Mouse (Mus musculus): ENCODE measurements around the gene Fam78b. TPM values are rescaled to one million over a fixed set of nuclear protein-coding genes. Genes with fewer than 3 reads are reported as not detected.

Fam78b gene
- polyA plus RNA-seq, 1 experiment from 2014 or later: 0.49 TPM

DNA sequence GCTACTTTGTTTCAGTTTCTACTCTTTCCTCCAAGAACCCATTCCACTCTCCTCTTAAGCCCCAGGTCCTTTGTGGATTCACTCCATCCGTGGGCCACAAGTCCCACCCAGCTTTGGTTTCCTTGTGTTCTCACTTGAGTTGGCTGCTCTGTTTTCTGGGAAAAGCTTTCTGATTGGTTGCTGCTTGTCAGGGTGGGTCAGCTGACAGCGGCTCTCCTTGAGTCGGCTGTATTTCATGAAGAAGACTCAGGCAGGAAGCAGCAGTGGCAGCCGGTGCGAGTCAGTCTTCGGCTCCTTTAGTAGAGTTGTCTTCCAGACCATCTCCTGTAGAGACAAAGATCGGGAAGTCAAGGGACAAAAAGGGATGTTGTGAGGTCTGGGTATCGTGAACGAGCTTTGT, 101.3 kb downstream of the Fam78b start:
- Histone ChIP-seq H3K36me3 (no peaks in the 10 kb centered on the region), H3K4me2 (no peak overlapping the region), H3K4me3 (no peak overlapping the region), H3K9me3 (no peaks in the 10 kb centered on the region), H3K9ac (no peak overlapping the region), H3K4me1 (no peaks in the 10 kb centered on the region), H3K27ac (no peak overlapping the region), H3K27me3 (no peaks in the 10 kb centered on the region)
- 74% methylated on average over 9 of the region's 9 CpGs for WGBS
- ATAC-seq (ENCODE audit: insufficient number of reproducible peaks, insufficient read depth, low FRiP score, low TSS enrichment, low read depth): no peak

DNA sequence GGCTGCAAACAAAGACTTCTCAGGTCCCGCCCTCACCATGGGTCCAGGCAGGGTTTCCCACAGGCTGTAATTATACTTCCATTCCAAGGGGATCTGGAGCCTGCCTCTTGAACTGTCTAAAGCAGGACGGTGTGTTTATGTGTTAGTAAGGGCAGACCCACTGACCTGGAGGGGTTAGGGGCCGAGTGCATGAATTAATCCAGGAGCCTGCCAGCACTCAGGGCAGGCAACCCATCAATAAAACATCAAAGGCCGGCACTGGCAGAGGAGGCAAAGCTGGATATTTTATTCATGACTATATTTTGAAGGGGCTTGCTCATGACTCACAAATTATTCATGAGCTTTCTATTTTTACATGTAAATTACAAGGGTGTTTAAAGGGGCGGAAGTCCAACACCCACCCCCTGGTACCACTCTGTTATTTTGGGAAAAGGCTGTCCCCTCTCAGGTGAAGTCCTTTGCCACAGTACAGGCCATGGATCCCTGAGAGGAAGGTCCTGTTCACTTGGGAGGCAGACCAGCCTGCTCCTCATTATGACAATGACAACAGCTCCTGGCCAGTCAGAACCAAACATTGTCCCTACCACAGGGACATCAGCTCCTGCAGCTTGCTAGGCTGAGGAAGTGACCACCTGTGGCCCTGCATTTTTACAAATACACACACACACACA, 103.9 kb downstream of the Fam78b start:
- 0 out of 2 replicates have a peak, but pooled peaks cover 3% of the 10 kb centered on the region for H3K9me3 ChIP-seq
- no peak overlapping the region for H3K4me3 ChIP-seq
- no peak overlapping the region for H3K9ac ChIP-seq
- ATAC-seq (ENCODE audit: insufficient number of reproducible peaks, insufficient read depth, low FRiP score, low TSS enrichment, low read depth): no peak
- H3K4me2 ChIP-seq: no peak overlapping the region
- H3K36me3 ChIP-seq: no peaks in the 10 kb centered on the region
- WGBS: 43% methylated on average over 5 of the region's 5 CpGs
- no peaks in the 10 kb centered on the region for H3K27me3 ChIP-seq
- no peaks in the 10 kb centered on the region for H3K4me1 ChIP-seq
- H3K27ac ChIP-seq: no peak overlapping the region

DNA sequence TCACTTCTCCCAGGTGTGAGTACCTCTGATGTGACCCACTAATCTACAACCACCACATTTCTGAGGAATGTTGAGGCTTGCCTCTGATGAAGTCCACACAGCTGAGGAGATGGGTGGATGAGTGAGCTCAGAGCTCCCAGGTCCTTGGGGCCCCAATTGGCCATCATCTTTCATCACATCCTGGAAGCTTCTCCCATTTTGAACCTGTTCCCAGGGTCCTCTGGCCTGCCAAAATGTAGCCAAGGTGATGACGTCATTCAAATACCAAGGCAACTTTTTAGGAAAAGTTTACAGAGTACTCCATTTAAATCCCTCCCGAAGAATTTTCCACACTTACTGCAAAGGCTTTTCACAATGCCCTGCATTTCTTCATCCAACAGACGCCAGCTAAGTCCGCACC, 104.7 kb downstream of the Fam78b start:
- Histone ChIP-seq H3K36me3 (no peaks in the 10 kb centered on the region), H3K4me2 (no peak overlapping the region), H3K9ac (no peak overlapping the region), H3K27me3 (no peaks in the 10 kb centered on the region), H3K4me3 (no peak overlapping the region), H3K9me3 (0 out of 2 replicates have a peak, but pooled peaks cover 3% of the 10 kb centered on the region), H3K27ac (no peak overlapping the region), H3K4me1 (no peaks in the 10 kb centered on the region)
- no peak for ATAC-seq (ENCODE audit: insufficient number of reproducible peaks, insufficient read depth, low FRiP score, low TSS enrichment, low read depth)
- WGBS: 91% methylated on average over 4 of the region's 4 CpGs

DNA sequence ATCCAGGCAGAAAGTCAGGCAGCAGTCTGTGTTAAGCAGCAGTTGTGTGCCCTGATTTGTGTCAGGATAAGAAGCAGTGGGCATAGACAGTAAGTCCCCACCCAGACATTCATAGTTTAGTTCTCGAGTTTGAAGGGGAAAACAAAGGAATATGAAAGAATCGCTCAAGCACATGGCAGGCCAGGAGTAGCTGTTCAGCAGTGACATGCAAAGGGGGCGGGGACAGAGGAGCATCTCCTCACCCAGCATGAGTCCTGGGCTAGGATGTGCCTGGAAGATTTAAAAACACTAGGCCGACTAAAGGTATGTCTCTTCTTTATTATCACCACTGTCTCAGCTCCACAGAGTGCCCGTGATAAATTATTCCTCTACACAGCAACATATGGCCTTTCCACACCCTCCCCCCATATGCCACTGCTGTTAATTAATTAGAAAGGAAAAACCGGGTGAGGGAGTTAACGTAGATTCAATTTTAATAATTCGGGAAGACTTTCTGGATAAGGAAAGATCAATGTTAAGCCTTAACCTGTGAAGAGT, 107.8 kb downstream of the Fam78b start:
- no peak for ATAC-seq (ENCODE audit: insufficient number of reproducible peaks, insufficient read depth, low FRiP score, low TSS enrichment, low read depth)
- Histone ChIP-seq H3K9ac (no peak overlapping the region), H3K4me1 (no peaks in the 10 kb centered on the region), H3K36me3 (no peaks in the 10 kb centered on the region), H3K27me3 (no peaks in the 10 kb centered on the region), H3K9me3 (0 out of 2 replicates have a peak, but pooled peaks cover 3% of the 10 kb centered on the region), H3K4me2 (no peak overlapping the region), H3K4me3 (no peak overlapping the region), H3K27ac (no peak overlapping the region)
- 82% methylated on average over 8 of the region's 8 CpGs for WGBS

DNA sequence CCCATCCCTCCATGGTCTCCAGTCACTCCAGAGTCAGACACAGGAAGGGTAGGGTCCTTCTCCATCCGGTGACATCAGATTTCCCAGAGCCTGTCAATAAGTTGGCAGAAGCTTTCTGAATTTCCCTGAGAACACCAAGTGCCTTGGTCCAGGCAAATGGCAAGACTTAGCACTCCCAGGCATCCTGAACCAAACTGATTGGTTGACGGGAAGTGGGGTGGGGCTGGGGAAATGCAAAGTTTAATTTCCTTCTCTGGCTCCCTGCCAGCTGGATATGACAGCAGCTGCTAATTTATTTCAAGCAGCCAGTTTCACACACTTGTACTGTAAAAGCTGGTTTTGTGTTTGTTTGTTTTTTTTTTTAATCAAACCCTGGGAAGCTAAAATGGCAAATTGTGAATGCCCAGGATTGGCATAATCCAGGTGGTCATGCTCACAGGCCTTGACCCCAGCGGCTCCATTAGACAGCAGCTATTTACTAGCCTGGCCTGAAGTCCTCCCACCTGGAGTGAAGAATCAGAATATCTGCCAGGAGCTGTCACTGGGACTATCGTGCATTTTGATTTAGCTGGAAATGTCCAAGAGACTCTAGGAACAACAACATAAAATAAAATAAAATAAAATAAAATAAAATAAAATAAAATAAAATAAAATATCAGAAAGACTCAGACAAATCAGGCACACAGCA, 113.3 kb downstream of the Fam78b start:
- Histone ChIP-seq H3K27me3 (no peaks in the 10 kb centered on the region), H3K9ac (no peak overlapping the region), H3K36me3 (no peaks in the 10 kb centered on the region), H3K4me2 (no peak overlapping the region), H3K4me3 (no peak overlapping the region), H3K4me1 (no peaks in the 10 kb centered on the region), H3K27ac (no peak overlapping the region), H3K9me3 (no peaks in the 10 kb centered on the region)
- ATAC-seq (ENCODE audit: insufficient number of reproducible peaks, insufficient read depth, low FRiP score, low TSS enrichment, low read depth): no peak
- WGBS: 75% methylated on average over 4 of the region's 4 CpGs

DNA sequence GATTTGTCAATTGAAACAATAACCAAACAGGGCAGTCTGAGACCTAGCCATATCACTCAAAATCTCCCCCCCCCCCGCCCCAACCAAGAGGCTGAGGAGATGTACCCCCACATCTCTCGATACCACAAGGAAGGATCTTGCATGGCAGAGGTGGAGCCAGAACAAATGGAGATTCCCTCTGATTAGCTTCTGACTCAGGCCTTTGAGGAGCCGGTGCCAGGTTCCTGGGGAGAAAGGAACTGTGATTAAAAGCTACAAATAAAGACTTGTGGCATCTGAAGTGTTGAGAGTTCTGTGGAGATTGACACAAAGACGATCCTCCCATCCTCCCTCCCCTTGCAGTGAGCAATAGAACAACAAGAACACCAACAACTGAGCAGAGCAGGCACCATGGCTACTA, 113.9 kb downstream of the Fam78b start:
- H3K9me3 ChIP-seq: no peaks in the 10 kb centered on the region
- no peak overlapping the region for H3K4me2 ChIP-seq
- no peaks in the 10 kb centered on the region for H3K4me1 ChIP-seq
- no peak overlapping the region for H3K4me3 ChIP-seq
- no peak overlapping the region for H3K9ac ChIP-seq
- 47% methylated on average over 4 of the region's 4 CpGs for WGBS
- no peaks in the 10 kb centered on the region for H3K36me3 ChIP-seq
- no peak overlapping the region for H3K27ac ChIP-seq
- no peak for ATAC-seq (ENCODE audit: insufficient number of reproducible peaks, insufficient read depth, low FRiP score, low TSS enrichment, low read depth)
- H3K27me3 ChIP-seq: no peaks in the 10 kb centered on the region

DNA sequence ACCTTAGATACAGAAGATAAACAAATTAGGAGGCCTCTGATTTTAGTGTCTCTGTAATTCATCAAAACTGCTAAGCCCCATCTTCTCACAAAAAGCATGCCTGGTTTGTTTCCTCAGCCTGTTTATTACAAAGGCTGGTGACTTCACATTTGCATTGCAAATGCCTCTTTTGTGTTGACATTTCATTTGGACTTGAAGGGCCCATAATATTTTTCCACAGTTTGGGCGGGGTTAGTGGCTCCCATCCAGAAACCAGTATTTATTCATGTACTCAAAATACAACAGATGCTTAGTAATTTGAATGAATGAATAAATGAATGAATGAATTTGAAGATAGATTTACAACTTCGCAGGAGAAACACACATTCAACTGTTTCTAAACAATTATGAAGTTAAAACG, 115.5 kb downstream of the Fam78b start:
- Histone ChIP-seq H3K4me1 (no peaks in the 10 kb centered on the region), H3K36me3 (no peaks in the 10 kb centered on the region), H3K27ac (no peak overlapping the region), H3K4me2 (no peak overlapping the region), H3K9ac (no peak overlapping the region), H3K4me3 (no peak overlapping the region), H3K27me3 (no peaks in the 10 kb centered on the region), H3K9me3 (no peaks in the 10 kb centered on the region)
- ATAC-seq (ENCODE audit: insufficient number of reproducible peaks, insufficient read depth, low FRiP score, low TSS enrichment, low read depth): no peak
- 87% methylated on average over 3 of the region's 3 CpGs for WGBS

DNA sequence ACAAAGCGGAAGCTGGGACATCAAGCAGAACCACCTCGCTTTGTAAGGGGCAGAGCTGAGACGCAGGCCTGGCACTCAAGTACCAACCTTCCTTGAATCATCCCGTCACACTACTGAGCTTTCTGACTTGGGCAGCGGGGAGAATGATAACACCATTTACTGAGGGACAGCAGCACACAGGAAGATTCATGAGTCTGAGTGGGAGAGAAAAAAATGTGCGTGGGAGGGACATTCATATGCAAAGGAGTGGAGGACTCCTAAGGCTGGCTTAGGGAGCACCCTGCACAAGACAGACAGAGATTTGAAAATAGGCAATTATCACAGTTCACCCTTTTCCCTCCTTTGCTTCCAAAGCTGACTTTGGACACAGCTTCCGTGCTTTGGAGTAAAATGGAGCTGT, 117.8 kb downstream of the Fam78b start:
- ATAC-seq (ENCODE audit: insufficient number of reproducible peaks, insufficient read depth, low FRiP score, low TSS enrichment, low read depth): no peak
- no peak overlapping the region for H3K4me3 ChIP-seq
- H3K4me1 ChIP-seq: no peaks in the 10 kb centered on the region
- no peak overlapping the region for H3K4me2 ChIP-seq
- H3K9ac ChIP-seq: no peak overlapping the region
- no peak overlapping the region for H3K27ac ChIP-seq
- 84% methylated on average over 7 of the region's 7 CpGs for WGBS
- H3K9me3 ChIP-seq: no peaks in the 10 kb centered on the region
- no peaks in the 10 kb centered on the region for H3K27me3 ChIP-seq
- no peaks in the 10 kb centered on the region for H3K36me3 ChIP-seq

DNA sequence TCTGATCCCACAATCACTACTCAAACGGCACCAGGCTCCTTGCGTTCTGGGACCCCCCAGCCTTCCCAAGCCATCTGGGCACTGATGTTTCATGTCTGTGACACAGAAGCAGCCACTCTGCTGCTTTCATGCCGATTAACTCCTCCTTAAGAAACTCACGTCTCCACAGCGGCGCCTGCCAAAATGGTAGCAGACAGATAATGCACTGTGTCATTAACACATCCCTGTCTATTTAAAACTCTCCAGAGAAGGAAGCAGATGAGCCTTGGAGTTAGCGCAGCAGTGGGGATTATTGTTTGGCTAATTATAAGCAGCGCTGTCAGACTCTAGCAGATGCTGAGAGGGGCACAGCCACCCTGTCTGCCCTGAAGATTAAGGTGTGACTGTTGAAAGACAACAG, 118.2 kb downstream of the Fam78b start:
- Histone ChIP-seq H3K9ac (no peak overlapping the region), H3K4me3 (no peak overlapping the region), H3K27me3 (no peaks in the 10 kb centered on the region), H3K36me3 (no peaks in the 10 kb centered on the region), H3K4me2 (no peak overlapping the region), H3K9me3 (no peaks in the 10 kb centered on the region), H3K27ac (no peak overlapping the region), H3K4me1 (no peaks in the 10 kb centered on the region)
- 66% methylated on average over 8 of the region's 8 CpGs for WGBS
- no peak for ATAC-seq (ENCODE audit: insufficient number of reproducible peaks, insufficient read depth, low FRiP score, low TSS enrichment, low read depth)

DNA sequence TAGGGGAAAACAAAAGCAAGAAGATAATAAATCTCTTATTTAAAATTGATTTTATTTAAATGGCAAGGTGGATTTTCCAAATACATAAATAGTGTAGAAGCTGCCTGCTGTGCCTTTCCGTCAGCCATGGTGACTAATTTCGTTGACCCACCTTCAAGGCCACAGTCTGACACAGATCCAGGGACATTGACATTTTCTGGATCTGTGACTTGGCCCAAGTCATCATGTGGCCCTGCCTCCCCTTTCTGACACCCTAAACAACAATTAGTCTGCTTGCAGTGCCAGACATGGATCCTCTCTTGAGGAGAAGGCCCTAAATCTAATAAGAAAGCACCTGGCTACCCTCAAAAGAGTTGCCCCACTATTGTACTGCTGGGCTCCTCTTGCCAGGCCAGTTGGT, 121.2 kb downstream of the Fam78b start:
- WGBS: 88% methylated on average over 2 of the region's 2 CpGs
- Histone ChIP-seq H3K4me3 (no peak overlapping the region), H3K4me2 (no peak overlapping the region), H3K9ac (no peak overlapping the region), H3K4me1 (no peaks in the 10 kb centered on the region), H3K27me3 (no peaks in the 10 kb centered on the region), H3K27ac (no peak overlapping the region), H3K36me3 (no peaks in the 10 kb centered on the region), H3K9me3 (no peaks in the 10 kb centered on the region)
- no peak for ATAC-seq (ENCODE audit: insufficient number of reproducible peaks, insufficient read depth, low FRiP score, low TSS enrichment, low read depth)

DNA sequence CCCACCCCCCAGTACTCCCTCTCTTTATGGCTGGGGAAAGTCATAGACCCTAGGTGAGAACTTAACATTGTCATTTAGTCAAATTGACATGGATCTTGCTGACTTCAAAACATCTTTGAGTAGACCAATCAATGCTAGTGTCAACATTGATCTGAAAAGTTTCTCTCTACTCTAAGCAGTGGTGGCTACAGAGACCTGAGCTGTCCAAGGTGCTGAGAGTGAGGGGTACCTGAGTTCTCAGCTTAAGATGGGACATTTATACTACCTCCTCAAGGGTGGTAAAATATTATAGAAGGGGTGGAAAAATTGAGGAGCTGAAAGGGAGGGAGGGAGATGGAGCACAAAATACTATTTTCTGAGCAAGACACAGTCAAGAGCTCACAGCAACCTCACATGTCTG, 122.3 kb downstream of the Fam78b start:
- no peak overlapping the region for H3K27ac ChIP-seq

DNA sequence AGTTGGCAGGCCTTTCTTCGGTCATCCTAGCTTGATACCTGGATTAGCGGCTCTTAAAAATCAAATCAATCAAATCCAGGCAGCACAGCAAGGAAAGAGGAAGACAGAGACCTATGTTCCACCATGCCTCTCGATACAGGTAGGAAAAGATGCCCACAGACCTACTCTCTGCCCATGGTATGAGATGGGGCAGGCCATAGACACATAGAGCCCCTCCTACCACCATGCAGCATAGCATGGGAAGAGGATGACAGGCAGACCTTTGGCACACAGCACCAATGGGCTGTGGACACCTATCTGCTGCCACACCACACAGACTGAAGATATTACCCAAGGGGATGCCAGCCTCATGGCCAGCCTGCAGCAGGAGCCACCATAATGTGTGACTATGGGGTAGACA, 124.7 kb downstream of the Fam78b start:
- no peak overlapping the region for H3K9ac ChIP-seq
- 76% methylated on average over 3 of the region's 3 CpGs for WGBS
- H3K27me3 ChIP-seq: no peaks in the 10 kb centered on the region
- no peaks in the 10 kb centered on the region for H3K9me3 ChIP-seq
- H3K36me3 ChIP-seq: no peaks in the 10 kb centered on the region
- no peak overlapping the region for H3K27ac ChIP-seq
- H3K4me1 ChIP-seq: no peaks in the 10 kb centered on the region
- H3K4me3 ChIP-seq: no peak overlapping the region
- ATAC-seq (ENCODE audit: insufficient number of reproducible peaks, insufficient read depth, low FRiP score, low TSS enrichment, low read depth): no peak; the same call in 1 of the 2 replicates
- H3K4me2 ChIP-seq: no peak overlapping the region

More for the DNA sequence above, 122.3 kb downstream of the Fam78b start:
- Histone ChIP-seq H3K9ac (no peak overlapping the region), H3K4me3 (no peak overlapping the region), H3K27me3 (no peaks in the 10 kb centered on the region), H3K9me3 (no peaks in the 10 kb centered on the region), H3K36me3 (no peaks in the 10 kb centered on the region), H3K4me2 (no peak overlapping the region), H3K4me1 (no peaks in the 10 kb centered on the region)
- ATAC-seq (ENCODE audit: insufficient number of reproducible peaks, insufficient read depth, low FRiP score, low TSS enrichment, low read depth): no peak

Data from embryonic facial prominence, embryonic 13.5 days (tissue).